Comparison of ENCODE assay signal across 8 mouse cellular contexts in the genomic region with DNA sequence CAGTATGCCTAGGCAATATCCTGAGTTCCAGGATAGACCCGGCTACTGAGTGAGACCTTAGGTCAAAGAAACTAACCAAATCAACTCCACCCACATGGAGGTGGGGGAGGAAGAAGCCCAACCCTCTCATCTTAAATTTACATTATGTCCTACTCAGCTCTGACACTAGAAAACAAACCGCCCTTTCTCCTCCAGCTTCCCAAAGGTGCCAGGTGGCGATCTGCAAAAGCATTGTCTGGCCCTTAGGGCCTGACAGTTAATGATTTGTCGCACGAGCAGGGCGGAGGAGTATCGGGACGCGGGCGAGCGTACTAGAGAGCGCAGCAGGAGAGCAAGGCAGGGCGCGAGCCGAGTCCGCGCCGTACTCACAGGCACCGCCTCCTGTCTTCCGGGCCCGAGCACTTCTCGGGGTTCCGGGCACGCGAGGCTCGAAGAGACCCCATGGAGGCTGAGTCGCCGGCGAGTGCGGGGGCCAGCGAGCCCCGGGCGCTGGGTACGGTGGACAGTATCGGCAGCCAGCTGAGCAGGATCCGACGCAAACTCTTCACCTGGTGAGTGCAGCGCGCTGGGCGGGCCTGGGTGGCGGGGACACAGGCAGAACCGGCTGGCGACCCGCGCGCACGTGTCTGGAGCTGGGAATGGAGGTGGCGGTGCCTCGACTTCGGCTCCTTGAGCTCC. TPM values are rescaled to one million over a fixed set of nuclear protein-coding genes. Genes with fewer than 3 reads are reported as not detected.
DNase-seq lines count a peak whose midpoint lies in the region; ATAC-seq and TF ChIP-seq lines count a peak whose summit lies in the region.

A gene (plus strand): TSS at position 195 of the 678 bp plus-strand sequence.

- intact Hi-C loops in left cerebral cortex, postnatal 10 days (cut with DNase I): no loop called here

- H3K9ac ChIP-seq in forebrain, postnatal 0 days: peak within 1 kb of the TSS; percentile 64

- TF ChIP-seq CTCF in forebrain, postnatal 0 days (IDR thresholded peaks at IDR 0.05; ENCODE audit: low read depth): no peak

- no peak within 1 kb of the TSS for H3K27ac ChIP-seq in forebrain, postnatal 0 days (ENCODE audit: low read depth, low read length)

- no peaks in the 10 kb centered on the region for H3K9me3 ChIP-seq in forebrain, postnatal 0 days (ENCODE audit: low read length)

- H3K4me2 ChIP-seq in forebrain, postnatal 0 days (ENCODE audit: low read depth): peak within 1 kb of the TSS; percentile 93

- peak; percentile 92 for ATAC-seq in forebrain, postnatal 0 days
- peak; percentile 89 for ATAC-seq in inflammation-experienced regulatory T-cells, adult 6 months
- ATAC-seq in megakaryocyte progenitor cell, adult 5-6 weeks (replicated peaks; ENCODE audit: poor library complexity): peak; percentile 80
- no peak for ATAC-seq in erythroid progenitor cell, adult 5-6 weeks (replicated peaks; ENCODE audit: low FRiP score, poor library complexity, severe bottlenecking)

- peak within 1 kb of the TSS; percentile 63 for H3K4me3 ChIP-seq in forebrain, postnatal 0 days (ENCODE audit: low read depth, low read length)

- H3K4me1 ChIP-seq in forebrain, postnatal 0 days (ENCODE audit: insufficient read depth): no peaks in the 10 kb centered on the region

- no peaks in the 10 kb centered on the region for H3K36me3 ChIP-seq in forebrain, postnatal 0 days (ENCODE audit: insufficient read depth)

- WGBS in forebrain, postnatal 0 days: 1% methylated on average over 49 of the region's 50 CpGs

- peak; percentile 94 for DNase-seq in R1 (ENCODE audit: low read depth, low spot score)
- peak; percentile 2 to 26 for DNase-seq in cerebellum, adult 18-20 months
- peak; percentile 67 for DNase-seq in forebrain, postnatal 0 days
- peak; percentile 7 to 72 for DNase-seq in left cerebral cortex, postnatal 10 days (ENCODE audit: extremely low spot score in 1 of 2, low spot score in 2 of 2)
- peak; percentile 42 for DNase-seq in right cerebral cortex, postnatal 25 days

- H3K27me3 ChIP-seq in forebrain, postnatal 0 days (ENCODE audit: insufficient read depth, low read length): peaks cover 6% of the 10 kb centered on the region; the same call in 1 of the 2 replicates

RNA-seq across cellular contexts. Expression of the gene that starts here (rescaled TPM):
- total RNA-seq in forebrain, postnatal 0 days (2014; rRNA removed): 15.2 and 19.2 TPM in 2 replicates
- polyA plus RNA-seq in forebrain, postnatal 0 days (2015; fragmentation: Nextera tagmentation; extraction: Ambion mirVana): 19.3 and 20.2 TPM in 2 replicates
- polyA plus RNA-seq in inflammation-experienced regulatory T-cells, adult 6 months (2017; shearing (Covaris generic)): 10 to 100 TPM in 2 of 3 experiments, 1 to 10 TPM in 1; 8.5 to 11.0 (median 10.6) TPM
- total RNA-seq in left cerebral cortex, postnatal 10 days (2021): 1 to 10 TPM; 7.6 to 8.6 TPM
- 0.71 and 2.3 TPM in 2 replicates for total RNA-seq in megakaryocyte progenitor cell, adult 5-6 weeks (2015)
- 1.5 and 2.5 TPM in 2 replicates for total RNA-seq in megakaryocyte progenitor cell, adult 5-6 weeks (2017)
- total RNA-seq in erythroid progenitor cell, adult 5-6 weeks (2015; ENCODE audit: low replicate concordance): not detected in 2 replicates
- total RNA-seq in erythroid progenitor cell, adult 5-6 weeks (2017; ENCODE audit: low replicate concordance): not detected in 2 replicates

Comparison
In these comparisons a context has a peak if more than half of its experiments do, and no peak if none do; other contexts are left out.
1. DNase-seq: peak in every context shown above with its lines; median percentile 94 in R1; 67 in forebrain, postnatal 0 days; 42 in right cerebral cortex, postnatal 25 days; 40 in left cerebral cortex, postnatal 10 days; 14 in cerebellum, adult 18-20 months.